28 mouse cellular contexts compared by ENCODE assay signal in the genomic region with DNA sequence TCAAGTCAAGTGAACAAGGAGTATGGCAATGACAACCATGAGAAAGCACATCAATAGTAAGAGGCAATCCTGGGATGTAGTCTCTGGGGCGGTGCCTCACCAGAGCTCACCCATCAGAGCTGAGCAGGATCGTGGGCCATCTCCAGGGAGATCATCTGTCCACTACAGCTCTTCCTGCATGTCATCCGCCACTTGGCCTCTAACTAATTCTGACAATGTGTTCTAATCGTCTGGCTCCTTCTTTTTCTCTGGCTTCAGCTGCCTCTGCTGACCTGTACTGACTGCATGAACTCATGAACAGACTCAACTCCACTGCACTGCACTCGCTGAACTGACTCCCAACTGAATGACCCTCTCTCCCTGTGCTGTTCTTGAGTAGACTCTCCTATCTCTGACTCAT.
"Had no signal": no experiment of that assay in that cellular context is flagged by ENCODE, and none has a peak within 500 bp of the region (broad histone marks: within the 10 kb centered on the region; RNA-seq: fewer than 3 reads in every experiment).

No protein-coding gene starts in this region.

- ATAC-seq: forebrain, embryonic 13.5 days; forebrain, embryonic 14.5 days; forebrain, embryonic 15.5 days; forebrain, embryonic 16.5 days; forebrain, postnatal 0 days had no signal

- DNase-seq: cerebellum, adult 2 months; cerebellum, adult 8-10 months; cerebellum, adult 9-10 months; cerebellum, adult 9-11 months; cerebellum, postnatal 10 days; cerebellum, postnatal 14 days; cerebellum, postnatal 25 days; cerebellum, postnatal 36 days; embryo, embryonic 11 days; forebrain, postnatal 0 days; gastrocnemius, adult 2 months; gastrocnemius, postnatal 10 days; gastrocnemius, postnatal 14 days; gastrocnemius, postnatal 25 days; gastrocnemius, postnatal 36 days; heart, adult 18-20 months; heart, adult 2 months had no signal

- H3K4me2 ChIP-seq: embryonic facial prominence, embryonic 12.5 days; embryonic facial prominence, embryonic 13.5 days; embryonic facial prominence, embryonic 15.5 days; forebrain, embryonic 12.5 days; forebrain, embryonic 13.5 days; forebrain, embryonic 15.5 days had no signal

- H3K36me3 ChIP-seq: embryonic facial prominence, embryonic 10.5 days; embryonic facial prominence, embryonic 12.5 days; embryonic facial prominence, embryonic 13.5 days; embryonic facial prominence, embryonic 15.5 days; forebrain, embryonic 10.5 days; forebrain, embryonic 12.5 days; forebrain, embryonic 15.5 days had no signal

- H3K4me3 ChIP-seq: embryonic facial prominence, embryonic 10.5 days; embryonic facial prominence, embryonic 12.5 days; embryonic facial prominence, embryonic 13.5 days; embryonic facial prominence, embryonic 15.5 days; erythroblast, embryonic 14.5 days; forebrain, embryonic 10.5 days; forebrain, embryonic 12.5 days; forebrain, embryonic 13.5 days; forebrain, embryonic 15.5 days; gastrocnemius, adult 2 months; heart, adult 2 months had no signal

- H3K4me1 ChIP-seq: embryonic facial prominence, embryonic 12.5 days; embryonic facial prominence, embryonic 15.5 days; forebrain, embryonic 10.5 days; forebrain, embryonic 12.5 days; forebrain, embryonic 13.5 days; forebrain, embryonic 15.5 days had no signal

- H3K27ac ChIP-seq: embryonic facial prominence, embryonic 10.5 days; embryonic facial prominence, embryonic 12.5 days; embryonic facial prominence, embryonic 13.5 days; embryonic facial prominence, embryonic 15.5 days; forebrain, embryonic 10.5 days; forebrain, embryonic 12.5 days; forebrain, embryonic 13.5 days; forebrain, embryonic 15.5 days; gastrocnemius, adult 2 months; heart, adult 2 months had no signal

- H3K9ac ChIP-seq: embryonic facial prominence, embryonic 12.5 days; embryonic facial prominence, embryonic 13.5 days; embryonic facial prominence, embryonic 15.5 days; forebrain, embryonic 12.5 days; forebrain, embryonic 13.5 days; forebrain, embryonic 15.5 days; forebrain, postnatal 0 days had no signal

- H3K27me3 ChIP-seq: embryonic facial prominence, embryonic 12.5 days; embryonic facial prominence, embryonic 13.5 days; embryonic facial prominence, embryonic 15.5 days; forebrain, embryonic 12.5 days; forebrain, embryonic 13.5 days; forebrain, embryonic 15.5 days had no signal

- H3K9me3 ChIP-seq: embryonic facial prominence, embryonic 10.5 days; embryonic facial prominence, embryonic 12.5 days; embryonic facial prominence, embryonic 13.5 days; embryonic facial prominence, embryonic 15.5 days; forebrain, embryonic 10.5 days; forebrain, embryonic 12.5 days; forebrain, embryonic 13.5 days; forebrain, embryonic 15.5 days had no signal
